Mouse (Mus musculus): ENCODE results near the gene Clip3.

Gene Clip3

DNA sequence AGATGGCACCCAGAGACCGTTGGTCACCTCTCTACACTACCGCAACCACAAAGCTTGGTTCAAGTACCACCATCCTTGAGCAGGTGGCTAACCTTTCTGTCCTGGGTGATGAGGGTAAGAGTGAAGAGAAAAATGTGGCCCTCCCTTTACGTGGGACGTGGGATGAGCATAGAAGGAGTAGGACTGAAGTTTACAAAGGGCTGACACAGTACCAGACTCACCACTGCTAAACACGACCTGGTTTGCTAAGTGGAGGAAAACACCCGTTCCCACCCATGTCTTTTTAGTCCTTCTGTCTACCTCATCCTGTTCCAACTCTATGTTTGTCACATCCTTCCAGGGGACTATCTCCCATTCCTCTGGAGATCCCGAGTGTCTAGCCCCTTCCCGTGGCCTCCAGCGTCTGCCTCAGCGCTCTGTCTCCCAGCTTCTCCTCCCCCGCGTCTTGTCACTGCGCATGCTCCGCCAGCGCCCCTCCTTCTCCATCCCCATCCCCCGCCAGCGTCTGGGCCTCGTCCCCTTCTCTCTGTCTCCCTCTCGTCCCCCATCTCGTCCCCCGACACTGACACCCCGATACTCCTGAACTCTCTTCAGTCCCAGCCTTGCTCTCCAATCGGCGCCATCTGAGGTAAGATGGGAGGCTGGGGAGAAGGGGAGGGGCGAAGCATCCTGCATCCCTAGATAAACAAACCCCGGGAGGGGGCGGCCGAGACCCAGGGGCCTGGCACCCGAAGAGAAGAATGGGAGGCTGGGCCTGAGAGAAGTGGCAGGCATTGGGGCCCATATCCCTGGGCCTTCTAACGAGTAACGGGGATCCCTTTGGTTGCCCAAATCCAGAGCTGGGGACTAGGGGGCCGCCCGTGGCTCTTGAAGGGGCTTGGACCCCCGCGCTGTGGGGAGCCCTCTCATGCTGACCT lies at the start of gene Clip3:
TSS of gene Clip3 (plus strand) at position 514 of the 917 bp plus-strand sequence.
- in situ Hi-C loops (cut with MboI, MseI) = no loop called here

DNA sequence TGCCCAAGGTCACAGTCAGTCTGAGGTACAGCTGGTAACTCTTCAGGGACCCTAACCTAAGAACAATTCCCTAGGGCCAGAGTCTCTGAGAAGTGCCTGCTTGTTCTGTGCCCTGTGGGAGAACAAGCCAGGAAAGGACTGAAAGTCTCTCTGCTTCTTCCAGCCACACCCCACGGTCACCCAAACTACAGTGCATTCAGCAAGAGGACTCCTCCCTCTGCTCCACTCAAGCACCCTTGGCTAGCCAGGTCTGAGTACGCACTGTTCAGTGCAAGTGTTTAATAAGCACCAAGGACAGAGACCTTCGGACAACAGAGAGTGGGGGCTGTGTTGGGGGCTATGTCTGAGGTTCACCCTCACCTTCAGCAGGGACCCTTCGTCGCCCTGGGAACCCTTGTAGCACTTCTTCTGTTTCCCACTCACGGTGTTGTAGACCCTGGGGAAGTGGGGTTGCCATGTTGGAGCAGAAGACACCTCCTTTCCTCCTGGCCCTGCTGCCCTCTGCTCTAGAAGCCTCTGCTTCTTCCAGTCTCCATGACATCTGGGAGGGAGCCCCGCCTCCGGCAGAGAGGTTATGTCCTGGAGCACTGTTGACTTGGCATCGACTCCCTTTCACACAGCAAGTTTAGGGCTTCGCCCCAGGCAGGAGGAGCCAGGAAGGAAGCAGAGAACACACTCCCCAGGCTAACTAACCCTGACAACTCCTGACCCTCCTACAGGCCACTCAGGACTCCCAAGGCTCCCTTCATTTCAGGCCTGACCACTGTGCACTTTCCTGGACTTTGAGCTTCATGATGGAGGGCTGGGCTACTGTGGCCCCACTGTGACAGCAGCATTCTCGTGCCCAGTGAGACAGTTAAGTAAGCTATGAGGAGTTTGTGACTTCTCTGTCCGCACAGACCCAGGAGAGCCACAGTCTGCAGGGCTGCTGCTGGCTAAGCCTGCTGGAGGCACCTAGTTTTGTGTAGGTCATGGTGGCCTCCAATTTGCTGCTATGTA lies 39.3 kb upstream of the Clip3 start:
- in situ Hi-C loops (cut with MboI, MseI) = no loop called here

DNA sequence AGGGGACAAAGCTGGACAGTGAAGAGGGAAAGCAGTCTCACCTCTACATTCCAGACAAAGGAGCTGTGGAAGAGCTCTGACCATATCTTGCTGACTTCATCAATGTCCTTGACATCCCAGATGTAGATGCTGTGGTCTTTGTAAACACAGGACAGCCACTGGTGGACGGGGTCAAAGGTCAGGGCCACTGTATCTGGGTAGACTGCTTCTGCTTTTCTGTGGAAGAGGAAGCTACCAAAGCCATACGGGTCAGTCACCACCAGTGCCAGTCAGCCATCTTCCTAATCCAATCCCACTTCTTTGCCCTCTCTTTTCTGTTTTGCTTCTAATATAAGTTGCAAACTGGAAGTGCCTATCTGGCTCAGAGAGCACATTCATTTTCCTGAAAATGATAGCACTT lies 26.5 kb upstream of the Clip3 start:
- in situ Hi-C loops (cut with MboI, MseI) = no loop called here

DNA sequence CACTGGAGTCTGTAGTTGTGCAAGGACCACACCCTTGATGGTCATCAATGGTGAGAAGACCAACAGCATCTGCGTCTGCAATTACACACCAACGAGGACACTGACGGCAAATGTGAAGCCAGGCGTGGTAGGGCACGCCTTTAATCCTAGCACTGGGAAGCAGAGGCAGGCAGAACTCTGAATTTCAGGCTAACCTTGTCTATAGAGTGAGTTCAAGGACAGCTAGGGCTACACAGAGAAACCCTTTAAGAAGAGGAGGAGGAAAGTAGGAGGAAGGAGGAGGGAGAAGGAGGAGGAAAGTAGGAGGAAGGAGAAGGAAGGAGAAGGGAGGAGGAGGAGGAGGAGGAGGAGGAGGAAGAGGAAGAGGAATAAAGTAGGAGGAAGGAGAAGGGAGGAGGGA lies 26.0 kb upstream of the Clip3 start:
- in situ Hi-C loops (cut with MboI, MseI) = no loop called here

DNA sequence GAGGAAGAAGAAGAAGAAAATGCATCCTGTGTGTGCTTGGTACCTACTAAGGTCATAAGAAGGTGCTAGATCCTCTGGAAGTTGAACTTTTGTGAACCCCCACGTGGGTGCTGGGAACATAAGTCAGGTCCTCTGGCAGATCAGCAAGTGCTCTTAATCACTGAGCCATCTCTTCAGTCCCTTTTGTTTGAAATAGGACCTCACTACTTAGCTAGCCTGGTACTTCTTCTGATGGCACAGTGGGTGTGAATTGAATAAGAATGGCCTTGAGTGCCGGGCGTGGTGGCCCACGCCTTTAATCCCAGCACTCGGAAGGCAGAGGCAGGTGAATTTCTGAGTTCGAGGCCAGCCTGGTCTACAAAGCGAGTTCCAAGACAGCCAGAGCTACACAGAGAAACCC lies 25.6 kb upstream of the Clip3 start:
- in situ Hi-C loops (cut with MboI, MseI) = no loop called here

DNA sequence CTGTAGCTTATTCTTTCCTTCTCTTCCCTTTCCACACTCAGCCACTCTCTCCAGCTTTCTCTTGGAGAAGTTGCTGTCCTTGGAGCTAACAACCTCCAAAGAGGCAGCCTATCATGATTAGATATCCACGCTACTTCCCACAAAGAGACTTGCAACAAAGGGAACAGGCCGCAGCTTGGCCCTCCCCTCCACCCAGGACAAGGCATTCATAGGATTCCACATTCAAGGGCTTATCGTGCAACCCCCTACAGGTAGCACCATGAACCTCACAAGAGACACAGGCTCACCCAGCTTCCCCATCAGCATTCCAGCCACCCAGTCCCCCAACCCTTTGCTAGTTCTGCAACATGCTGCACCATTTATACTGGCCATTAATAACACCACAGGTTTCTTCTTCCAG lies 24.7 kb upstream of the Clip3 start:
- in situ Hi-C loops (cut with MboI, MseI) = no loop called here

DNA sequence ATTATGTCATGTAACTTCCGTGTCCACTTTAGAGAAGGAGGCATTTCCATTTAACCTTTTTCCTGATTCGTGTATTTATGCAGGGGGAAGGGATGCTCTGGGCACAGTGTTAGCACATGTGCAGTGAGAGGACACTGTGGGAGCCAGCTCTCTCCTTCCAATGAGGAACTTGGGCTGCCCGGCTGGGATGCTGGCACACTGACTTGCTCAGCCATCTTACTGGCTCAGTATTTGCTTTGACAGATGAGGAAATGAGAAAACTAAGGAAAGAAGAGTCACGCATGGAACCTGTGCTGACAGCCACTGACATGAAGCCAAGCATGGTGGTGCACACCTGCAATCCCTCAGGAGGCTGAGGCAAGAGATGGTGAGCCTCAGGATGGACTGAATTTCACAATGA lies 21.9 kb upstream of the Clip3 start:
- in situ Hi-C loops (cut with MboI, MseI) = no loop called here

DNA sequence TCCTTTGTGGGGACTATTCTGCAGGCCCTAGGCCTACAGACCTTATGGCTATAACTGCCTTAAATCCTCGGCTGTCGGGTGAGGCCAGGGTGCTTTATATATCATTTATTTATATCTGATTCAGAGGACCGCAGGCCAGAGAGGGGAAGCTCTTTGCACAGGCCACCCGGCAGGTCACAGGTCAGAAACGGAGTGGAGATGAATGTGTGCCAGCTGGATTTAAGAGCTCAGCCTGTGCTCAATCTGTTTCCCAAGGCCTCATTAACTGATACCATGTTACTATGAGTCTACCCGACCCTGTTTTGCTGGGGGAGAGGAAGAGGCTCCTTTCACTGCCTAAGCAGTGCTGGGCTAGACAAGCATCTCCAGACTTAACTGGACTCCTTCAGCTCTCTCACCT lies 17.1 kb upstream of the Clip3 start:
- in situ Hi-C loops (cut with MboI, MseI) = no loop called here

DNA sequence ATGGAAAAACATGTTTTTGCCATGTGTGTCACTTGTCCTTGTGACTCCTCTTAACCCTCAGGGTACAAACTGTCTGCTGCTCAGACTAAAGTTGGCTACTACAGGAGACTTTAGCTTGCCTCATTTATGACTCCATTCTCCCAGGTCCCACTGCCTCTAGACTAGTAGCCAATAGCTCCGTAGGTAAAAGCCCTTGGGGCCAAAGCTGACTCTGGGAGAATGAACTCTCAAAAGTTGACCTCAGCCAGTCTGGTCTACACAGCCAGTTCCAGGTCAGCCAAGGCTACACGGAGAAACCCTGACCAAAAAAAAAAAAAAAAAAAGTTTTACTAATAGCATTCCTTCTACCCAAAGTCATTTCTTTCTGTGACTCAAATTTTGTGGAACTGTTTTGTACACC lies 12.6 kb upstream of the Clip3 start:
- in situ Hi-C loops (cut with MboI, MseI) = no loop called here

DNA sequence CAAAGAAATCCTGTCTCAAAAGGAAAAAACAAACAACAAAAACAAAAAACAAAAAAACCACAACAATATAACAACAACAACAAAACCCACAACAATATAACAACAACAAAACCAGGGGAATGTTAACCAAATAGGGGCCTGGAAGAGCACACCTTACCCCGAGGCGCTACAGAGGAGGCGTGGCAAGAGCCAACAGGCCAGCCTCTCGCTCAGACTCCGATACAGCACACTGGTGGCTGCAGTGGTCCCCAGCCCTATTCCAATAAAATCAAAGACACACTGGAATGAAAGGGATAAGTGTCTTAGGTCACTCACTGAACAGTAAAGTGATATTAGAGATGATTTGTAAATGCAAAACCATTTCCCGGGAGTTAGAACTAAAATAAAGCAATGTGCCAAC lies 12.0 kb upstream of the Clip3 start:
- in situ Hi-C loops (cut with MboI, MseI) = no loop called here

DNA sequence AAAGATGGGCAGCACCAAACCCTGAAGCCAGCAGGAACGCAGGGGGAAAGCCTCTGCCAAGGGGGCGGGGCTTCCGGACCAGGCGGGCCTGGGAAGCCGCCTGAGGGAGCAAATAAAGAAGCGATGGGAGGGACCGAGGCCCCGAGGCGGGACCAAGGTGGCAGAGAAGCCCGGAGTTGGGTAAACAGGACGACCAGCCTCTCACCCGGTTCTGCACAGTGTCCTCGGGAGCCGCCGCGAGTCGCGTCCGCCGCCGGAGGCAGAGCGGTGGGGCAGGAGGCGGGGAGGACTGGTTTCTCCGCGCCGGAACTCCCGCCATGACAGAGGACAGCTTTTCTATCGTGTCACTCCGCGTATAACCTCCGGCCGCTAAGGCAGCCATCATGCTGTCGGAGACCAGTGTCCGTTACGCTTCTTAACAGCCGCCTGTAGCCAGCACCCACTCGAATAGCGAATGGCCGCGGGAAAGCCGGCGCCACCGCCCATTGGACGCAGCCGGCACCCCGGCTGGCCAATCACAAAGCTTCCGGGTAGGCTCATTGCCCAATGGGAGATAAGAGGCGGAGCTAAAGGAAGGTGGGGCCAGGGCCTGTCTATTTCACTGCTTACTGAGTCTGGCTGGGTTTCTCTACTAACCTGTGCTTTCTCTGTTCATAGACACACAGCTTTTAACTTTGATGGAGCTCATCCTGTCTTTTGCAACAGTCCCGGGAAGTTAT lies 11.4 kb upstream of the Clip3 start, which contains the start of the genes Thap8 and Wdr62:
TSS of gene Thap8 (plus strand) at position 144 of the 719 bp plus-strand sequence.
TSS of gene Wdr62 (minus strand) at position 469 of the 719 bp plus-strand sequence.
- in situ Hi-C loops (cut with MboI, MseI) = no loop called here

DNA sequence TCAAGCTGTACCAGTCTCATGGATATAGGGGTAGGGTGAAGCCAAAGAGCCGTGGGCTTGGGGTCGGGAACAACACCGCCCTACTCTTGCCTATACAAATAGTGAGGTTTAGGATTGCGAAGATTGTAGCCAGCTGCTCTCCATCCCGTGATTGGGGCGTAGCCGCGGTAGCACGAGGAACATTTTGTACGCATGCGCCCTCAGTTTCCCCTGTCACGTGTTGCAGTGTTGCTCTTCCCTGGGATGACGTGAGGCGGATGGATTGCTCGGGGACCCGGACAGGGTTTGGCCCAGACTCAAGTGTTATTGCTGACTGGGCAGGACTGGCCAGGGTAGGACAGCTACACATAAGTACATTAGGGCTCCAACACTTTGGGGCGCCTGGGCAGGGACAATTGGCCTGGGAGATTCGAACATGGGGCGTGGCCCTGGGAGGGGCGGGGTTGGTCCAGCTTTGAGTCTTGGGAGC lies 10.8 kb upstream of the Clip3 start:
- in situ Hi-C loops (cut with MboI, MseI) = no loop called here

DNA sequence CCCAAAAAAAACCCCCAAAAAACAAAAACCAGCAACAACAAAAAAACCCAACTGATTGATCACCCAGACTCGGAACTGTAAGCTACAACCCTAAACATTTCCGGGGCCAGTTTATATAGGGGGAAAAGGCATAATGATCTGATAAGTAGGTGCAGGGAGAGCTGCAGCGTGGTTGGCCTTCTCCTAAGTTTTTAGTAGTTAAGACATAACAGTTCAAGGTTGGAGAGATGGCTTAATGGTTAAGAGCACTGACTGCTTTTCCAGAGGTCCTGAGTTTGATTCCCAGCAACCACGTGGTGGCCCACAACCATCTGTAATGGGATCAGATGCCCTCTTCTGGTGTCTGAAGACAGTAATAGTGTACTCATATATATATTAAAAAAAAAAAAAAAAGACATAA lies 10.0 kb upstream of the Clip3 start:
- in situ Hi-C loops (cut with MboI, MseI) = no loop called here

DNA sequence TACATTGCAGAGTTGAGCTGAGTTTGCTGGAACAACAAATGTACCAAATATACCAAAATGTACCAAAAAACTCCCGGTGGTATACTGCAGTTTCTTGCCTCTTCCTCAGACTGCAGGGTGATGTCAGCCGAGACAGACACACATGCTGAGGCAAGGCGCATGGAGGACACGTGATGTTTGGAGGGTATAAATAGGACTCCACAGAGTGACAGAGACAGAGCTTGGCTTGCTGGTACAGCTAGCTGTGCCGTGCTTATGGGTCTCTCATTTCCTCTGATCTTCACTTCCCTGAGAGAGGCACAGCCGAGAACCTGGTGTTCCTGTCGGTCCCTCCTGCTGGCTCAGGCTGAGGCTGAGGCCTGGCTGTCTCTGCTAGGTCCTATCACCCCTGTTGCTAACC lies 8.8 kb upstream of the Clip3 start:
- in situ Hi-C loops (cut with MboI, MseI) = no loop called here

DNA sequence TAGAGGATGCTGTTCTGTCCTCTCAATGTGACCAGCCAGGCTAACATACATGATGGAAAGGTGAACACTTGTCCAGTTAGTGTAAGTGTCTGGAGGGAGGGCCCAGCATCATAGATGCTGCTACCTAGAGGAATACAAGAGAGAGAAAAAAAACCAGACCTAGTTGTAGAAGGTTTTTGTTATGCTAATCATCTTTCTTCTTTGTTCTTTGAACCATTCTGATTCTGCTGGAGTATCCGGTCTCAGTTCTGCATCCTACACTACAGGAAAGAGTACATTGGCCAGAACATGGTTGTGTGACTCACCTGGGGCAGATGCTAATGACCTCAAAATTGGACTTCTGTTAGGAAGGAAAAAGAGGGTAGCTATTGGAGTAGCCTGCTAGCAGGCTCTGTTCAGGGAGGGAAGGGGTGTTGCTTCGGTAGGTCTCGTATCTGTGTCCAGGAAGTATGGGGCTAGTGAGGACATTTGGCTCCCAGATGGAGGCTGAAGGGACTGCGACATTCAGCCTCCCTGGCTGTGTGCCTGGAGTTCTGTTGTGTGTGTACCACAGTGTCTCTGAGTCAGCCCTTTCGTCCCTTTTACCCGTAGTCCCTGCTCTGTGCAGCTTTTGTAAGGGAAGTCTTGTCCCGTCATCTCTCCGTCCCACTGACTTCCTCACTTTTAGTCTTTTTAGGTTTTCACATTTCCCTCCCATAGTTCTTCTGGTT lies 4.7 kb upstream of the Clip3 start:
- in situ Hi-C loops (cut with MboI, MseI) = no loop called here

DNA sequence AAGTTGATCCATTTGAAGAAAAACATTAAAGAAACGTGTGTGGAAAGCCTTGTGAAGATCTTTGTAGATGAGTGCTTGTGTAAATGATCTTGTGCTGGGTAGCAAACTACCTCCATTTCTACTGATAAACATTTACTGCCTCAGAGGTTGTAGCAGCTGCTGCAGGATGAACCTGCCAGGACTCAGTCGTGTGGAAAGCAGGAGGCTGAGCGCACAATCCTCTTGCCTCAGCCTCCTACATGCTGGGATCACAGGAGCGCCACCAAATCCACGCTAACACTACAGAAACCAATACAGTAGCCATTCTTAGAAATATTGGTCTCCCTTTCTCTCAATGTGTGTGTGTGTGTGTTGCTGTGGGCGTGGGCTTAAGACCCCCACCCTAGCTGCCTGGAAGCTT lies 3.5 kb upstream of the Clip3 start:
- in situ Hi-C loops (cut with MboI, MseI) = no loop called here

DNA sequence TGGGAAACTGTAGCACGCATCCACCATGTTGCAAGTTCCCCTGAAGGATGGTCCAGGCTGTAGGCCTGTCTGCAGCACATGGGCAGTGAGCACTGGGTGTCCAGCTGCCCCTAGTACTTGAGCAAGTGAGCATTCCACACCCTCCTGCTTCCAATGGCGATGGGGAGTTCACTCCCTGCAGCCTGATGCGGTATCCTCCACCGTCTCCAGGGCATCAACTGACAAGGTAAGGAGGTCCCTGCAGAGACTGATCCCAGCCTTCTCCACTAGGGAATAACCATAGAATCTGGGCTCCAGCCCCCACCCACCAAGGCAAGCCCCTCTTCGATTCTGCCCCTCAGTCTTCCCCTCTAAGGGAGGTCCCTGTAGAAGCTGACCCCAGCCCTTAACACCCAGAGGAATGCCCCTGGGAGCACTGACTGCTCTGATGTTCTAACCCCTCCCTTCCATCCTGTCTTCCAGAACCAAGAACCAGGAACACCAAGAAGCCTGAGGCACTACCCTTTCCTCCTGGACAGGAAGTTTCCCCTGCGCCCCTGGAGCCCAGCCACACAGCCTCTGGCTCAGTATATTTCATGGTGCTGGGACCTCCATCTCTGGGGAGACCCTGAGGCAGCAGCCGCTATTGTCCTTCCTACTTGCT lies 2.3 kb upstream of the Clip3 start:
- in situ Hi-C loops (cut with MboI, MseI) = no loop called here

DNA sequence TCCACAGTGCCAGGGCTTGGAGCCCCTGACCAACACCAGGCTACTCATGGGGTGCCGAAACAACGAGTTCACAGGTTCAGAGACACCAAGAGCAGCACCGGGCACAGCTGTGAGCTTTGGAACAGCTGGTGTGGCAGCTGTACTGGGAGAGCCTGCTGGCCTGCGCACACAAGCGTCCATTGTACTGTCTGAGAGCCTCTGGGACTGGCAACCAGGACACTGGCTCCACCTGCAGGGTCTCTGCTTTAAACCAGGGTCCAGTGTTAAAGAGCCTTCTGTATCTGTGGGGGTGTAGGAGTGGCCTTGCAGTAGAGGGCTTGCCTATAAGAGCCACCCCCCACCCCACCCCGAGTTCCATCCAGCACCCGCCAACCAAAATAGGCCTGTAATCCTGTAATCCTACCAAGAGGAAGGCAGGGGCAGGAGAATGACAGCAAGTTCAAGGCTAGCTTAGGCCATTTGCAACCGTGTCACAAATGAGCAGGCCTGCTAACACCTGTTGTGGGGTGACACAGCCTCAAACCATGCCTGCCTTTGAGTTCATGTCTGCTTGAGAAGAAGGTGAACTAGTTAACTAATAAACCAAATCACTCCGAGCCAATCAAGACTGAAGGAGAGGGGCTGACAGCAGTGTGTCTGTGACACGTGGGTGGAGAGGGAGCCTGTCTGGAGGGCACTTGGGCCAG lies 1.7 kb upstream of the Clip3 start:
- in situ Hi-C loops (cut with MboI, MseI) = no loop called here

DNA sequence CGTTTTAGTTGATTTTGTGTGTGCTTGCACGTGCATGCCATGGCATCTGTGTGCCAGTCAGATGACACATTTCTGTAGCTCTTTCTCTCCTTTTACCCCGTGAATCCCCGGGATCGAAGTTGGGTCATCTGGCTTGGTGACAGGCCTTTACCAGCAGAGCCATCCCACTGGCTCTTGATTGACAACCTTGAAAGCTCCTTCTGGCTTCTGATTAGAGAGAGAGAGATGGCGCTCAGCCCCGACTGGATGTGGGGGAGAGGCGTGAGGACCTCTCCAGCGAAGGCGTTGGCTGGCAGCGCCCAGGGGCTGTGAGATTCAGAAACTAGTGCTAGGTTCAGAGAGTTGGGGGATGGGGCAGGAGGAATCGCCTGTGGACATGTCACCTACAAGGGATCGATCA lies 2.3 kb downstream of the Clip3 start:
- in situ Hi-C loops (cut with MboI, MseI) = no loop called here

DNA sequence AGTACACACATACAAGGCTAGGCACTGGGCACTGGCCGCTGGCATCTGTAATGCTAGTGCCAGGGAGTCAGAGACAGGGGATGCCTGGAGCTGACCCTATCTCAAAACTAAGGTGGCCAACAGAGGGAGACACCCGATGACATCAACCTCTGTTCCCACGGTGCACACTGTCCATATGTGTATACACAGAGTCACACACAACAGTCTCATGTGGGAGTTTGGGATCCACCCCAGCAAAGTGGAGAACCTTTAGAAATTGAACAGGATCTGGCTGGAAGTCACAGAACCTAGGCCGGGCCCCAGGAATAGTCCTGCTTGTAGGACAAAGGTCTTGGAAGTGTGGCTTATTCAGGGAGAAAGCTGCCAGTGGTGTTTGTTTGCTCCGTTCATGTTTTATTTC lies 2.8 kb downstream of the Clip3 start:
- in situ Hi-C loops (cut with MboI, MseI) = no loop called here

Data from T-helper 2 cell (primary cell).